Mouse (Mus musculus) cortical plate, adult 2 months (tissue): ENCODE results near the gene Sephs2.

Source experiments
- CTCF ChIP-seq: fragments of 200-500 bp; IDR thresholded peaks from 2 replicates; pipeline ENCODE4 v1.5.1; 2011; ENCODE audit warnings: mild to moderate bottlenecking, control low read depth, low read length; ENCODE audit not compliant: insufficient read depth; ENCODE audit errors: extremely low read depth
- POLR2A ChIP-seq: fragments of 200-500 bp; IDR thresholded peaks from 2 replicates; pipeline ENCODE4 v1.6.1; 2011; ENCODE audit warnings: mild to moderate bottlenecking, low read length, control low read depth; ENCODE audit not compliant: insufficient read depth; ENCODE audit errors: extremely low read depth

- no peak for TF ChIP-seq POLR2A
- no peak for TF ChIP-seq CTCF
Observed at GRCm38 (mm10) chr7:127285154-127285553, 11.3 kb upstream of the Sephs2 start.
